Mouse (Mus musculus) stomach, postnatal 0 days (tissue): ENCODE measurements around the gene Ppa2. TPM values are rescaled to one million over a fixed set of nuclear protein-coding genes. Genes with fewer than 3 reads are reported as not detected.

Source experiments
- ATAC-seq: fragments of 200-750 bp; cut with Nextera tagmentation; 2 replicates; pipeline ENCODE4 v1.8.0; 2017; ENCODE audit not compliant: low FRiP score, low TSS enrichment
- DNase-seq: peaks from one replicate; pipeline ENCODE4 v3.0.0-alpha.2; 2016; ENCODE audit warnings: low spot score
- H3K27ac ChIP-seq: fragments of 300-500 bp; sonication (generic); replicated peaks from 2 replicates; pipeline ENCODE4 v1.5.1; 2014; ENCODE audit warnings: mild to moderate bottlenecking, control low read depth
- H3K27me3 ChIP-seq: fragments of 300-500 bp; sonication (generic); 2 replicates; pipeline ENCODE4 v1.6.1; 2014; ENCODE audit warnings: low read length; ENCODE audit not compliant: control insufficient read depth, insufficient read depth
- H3K36me3 ChIP-seq: fragments of 300-500 bp; sonication (generic); 2 replicates; pipeline ENCODE4 v1.6.1; 2014; ENCODE audit warnings: low read length, mixed read lengths; ENCODE audit not compliant: control insufficient read depth, insufficient read depth
- H3K4me1 ChIP-seq: fragments of 300-500 bp; sonication (generic); replicated peaks from 2 replicates; pipeline ENCODE4 v1.6.1; 2014; ENCODE audit warnings: antibody characterized with exemption; ENCODE audit not compliant: control insufficient read depth, insufficient read depth
- H3K4me2 ChIP-seq: fragments of 300-500 bp; sonication (generic); replicated peaks from 2 replicates; pipeline ENCODE4 v1.6.1; 2014; ENCODE audit warnings: low read depth, mild to moderate bottlenecking, control low read depth, moderate library complexity
- H3K4me3 ChIP-seq: fragments of 300-500 bp; sonication (generic); 2 replicates; pipeline ENCODE4 v1.5.1; 2014; ENCODE audit warnings: low read depth, low read length, control low read depth
- H3K9ac ChIP-seq: fragments of 300-500 bp; sonication (generic); 2 replicates; pipeline ENCODE4 v1.6.1; 2014; ENCODE audit warnings: mild to moderate bottlenecking, low read length, control low read depth, mixed read lengths
- H3K9me3 ChIP-seq: fragments of 300-500 bp; sonication (generic); 2 replicates; pipeline ENCODE4 v1.6.1; 2016; ENCODE audit warnings: low read length; ENCODE audit not compliant: control insufficient read depth
- CTCF ChIP-seq: IDR thresholded peaks from 2 replicates; pipeline ENCODE4 v1.5.1; 2016; ENCODE audit warnings: antibody characterized with exemption, low read depth, mild to moderate bottlenecking, moderate library complexity
- EP300 ChIP-seq: optimal IDR thresholded peaks from 2 replicates; pipeline ENCODE3; 2016; ENCODE audit warnings: antibody characterized with exemption
- WGBS: fragments of 180-500 bp; shearing (Covaris S2); extraction: QIAGEN DNeasy Blood & Tissue Kit; methylation state at CpG from one replicate; pipeline ENCODE4 v1.1.7; 2014; 5-methylcytosine and 5-hydroxymethylcytosine counted together
- polyA plus RNA-seq: library from polyadenylated mRNA; unstranded; fragments of >200 nt; fragmentation: Nextera tagmentation; extraction: Ambion mirVana; gene quantifications from 2 replicates; pipeline ENCODE4 v1.2.1, GENCODE M21; 2015

Gene Ppa2
- polyA plus RNA-seq, 1 experiment from 2014 or later: 81.2 TPM

DNA sequence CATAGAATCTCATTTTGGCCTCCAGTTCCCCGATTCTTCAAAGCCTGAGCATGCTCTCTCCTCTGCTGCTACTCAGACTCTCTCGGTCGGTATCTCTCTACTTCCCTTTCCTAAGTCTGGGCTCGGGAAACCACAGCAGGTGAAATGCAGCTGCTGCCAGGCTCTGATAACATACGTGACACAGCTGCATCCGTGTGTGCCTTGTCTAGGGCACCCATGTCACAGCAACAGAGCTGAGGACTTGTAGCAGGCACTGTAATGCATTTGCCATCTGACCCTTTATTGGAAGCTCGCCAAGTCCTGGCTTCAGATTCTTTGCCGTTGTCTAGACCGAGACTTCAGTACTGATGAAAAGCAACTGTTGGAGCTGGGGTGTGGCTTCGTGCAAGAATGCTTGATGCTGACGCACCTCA is 29.5 kb downstream of the Ppa2 start:
- ATAC-seq (peak; percentile 59; the same call in 1 of the 2 replicates), DNase-seq (peak; percentile 40)
- H3K27me3 ChIP-seq: no peaks in the 10 kb centered on the region
- no peak for TF ChIP-seq CTCF
- TF ChIP-seq EP300: no peak
- WGBS: 25% methylated on average over 11 of the region's 11 CpGs
- no peak overlapping the region for H3K9ac ChIP-seq
- H3K27ac ChIP-seq: no peak overlapping the region
- H3K4me3 ChIP-seq: no peak overlapping the region
- 0 out of 2 replicates have a peak, but pooled peaks cover 2% of the 10 kb centered on the region for H3K36me3 ChIP-seq
- H3K4me2 ChIP-seq: 0 out of 2 replicates have a peak overlapping the region, but pooled peaks have one; percentile 11
- no peaks in the 10 kb centered on the region for H3K9me3 ChIP-seq
- H3K4me1 ChIP-seq: no peaks in the 10 kb centered on the region

GRCm38 (mm10) chr3:133341106-133341505 is 31.2 kb downstream of the Ppa2 start:
- H3K9me3 ChIP-seq: no peaks in the 10 kb centered on the region
- 70% methylated on average over 11 of the region's 11 CpGs for WGBS
- TF ChIP-seq CTCF (no peak), EP300 (no peak)
- DNase-seq (no peak), ATAC-seq (no peak)
- no peak overlapping the region for H3K4me2 ChIP-seq
- no peaks in the 10 kb centered on the region for H3K27me3 ChIP-seq
- H3K27ac ChIP-seq: no peak overlapping the region
- H3K9ac ChIP-seq: no peak overlapping the region
- 0 out of 2 replicates have a peak, but pooled peaks cover 2% of the 10 kb centered on the region for H3K36me3 ChIP-seq
- no peak overlapping the region for H3K4me3 ChIP-seq
- no peaks in the 10 kb centered on the region for H3K4me1 ChIP-seq

DNA sequence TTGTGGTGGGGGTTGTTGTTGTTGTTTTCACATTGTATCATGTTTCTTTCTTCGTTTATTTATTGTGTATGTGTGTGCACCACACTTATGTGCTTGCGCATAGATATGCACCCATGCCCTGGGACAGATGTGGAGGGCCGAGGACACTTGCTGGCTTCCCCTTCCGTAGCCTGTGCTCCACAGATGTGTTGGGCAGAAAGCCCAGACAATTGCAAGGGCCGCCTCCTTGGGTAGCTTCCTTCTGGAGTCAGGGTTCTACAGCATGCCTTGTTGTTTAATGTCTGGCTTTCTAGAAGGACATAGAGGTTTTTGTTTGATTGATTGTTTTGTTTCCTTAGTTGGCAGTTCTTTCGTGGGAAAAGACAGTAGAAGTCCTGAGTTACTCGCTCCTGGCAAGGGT is 37.6 kb downstream of the Ppa2 start:
- Histone ChIP-seq H3K36me3 (no peaks in the 10 kb centered on the region), H3K27me3 (no peaks in the 10 kb centered on the region), H3K9me3 (no peaks in the 10 kb centered on the region), H3K4me1 (no peaks in the 10 kb centered on the region), H3K9ac (no peak overlapping the region), H3K4me2 (no peak overlapping the region), H3K27ac (no peak overlapping the region), H3K4me3 (no peak overlapping the region)
- WGBS: 49% methylated on average over 7 of the region's 7 CpGs
- TF ChIP-seq CTCF (no peak), EP300 (no peak)
- DNase-seq: no peak
- no peak for ATAC-seq

DNA sequence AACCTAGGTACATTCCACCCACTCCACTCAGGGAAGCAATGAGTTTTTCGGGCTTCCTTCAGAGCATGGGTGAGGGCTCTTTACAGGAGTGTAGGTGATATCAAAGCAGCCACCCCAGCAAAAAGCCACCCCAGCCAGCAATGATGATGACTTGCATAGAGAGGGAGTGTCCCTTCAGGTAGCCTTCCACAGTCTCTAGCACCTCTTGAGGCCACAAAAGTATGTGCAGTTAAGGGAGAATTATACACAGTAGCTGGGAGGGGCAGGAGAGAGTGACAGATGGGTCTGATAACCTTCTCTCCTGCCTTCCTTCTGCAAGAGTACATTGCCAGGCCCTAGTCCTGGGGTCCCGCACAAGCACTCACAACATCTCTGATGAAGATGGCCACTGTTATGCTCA is 38.9 kb downstream of the Ppa2 start:
- Histone ChIP-seq H3K4me3 (no peak overlapping the region), H3K27ac (no peak overlapping the region), H3K27me3 (no peaks in the 10 kb centered on the region), H3K4me1 (no peaks in the 10 kb centered on the region), H3K4me2 (no peak overlapping the region), H3K9ac (no peak overlapping the region), H3K9me3 (no peaks in the 10 kb centered on the region), H3K36me3 (no peaks in the 10 kb centered on the region)
- DNase-seq (no peak), ATAC-seq (no peak)
- WGBS: 98% methylated on average over 2 of the region's 2 CpGs
- TF ChIP-seq EP300 (no peak), CTCF (peak; percentile 18)

GRCm38 (mm10) chr3:133357426-133357974 is 47.6 kb downstream of the Ppa2 start:
- Histone ChIP-seq H3K27ac (no peak overlapping the region), H3K4me2 (no peak overlapping the region), H3K9me3 (no peaks in the 10 kb centered on the region), H3K4me1 (no peaks in the 10 kb centered on the region), H3K4me3 (no peak overlapping the region), H3K27me3 (no peaks in the 10 kb centered on the region), H3K36me3 (no peaks in the 10 kb centered on the region), H3K9ac (no peak overlapping the region)
- DNase-seq: no peak
- ATAC-seq: no peak
- WGBS: 73% methylated on average over 6 of the region's 6 CpGs
- TF ChIP-seq EP300 (no peak), CTCF (no peak)

GRCm38 (mm10) chr3:133357977-133358376 is 48.1 kb downstream of the Ppa2 start:
- Histone ChIP-seq H3K9me3 (no peaks in the 10 kb centered on the region), H3K9ac (no peak overlapping the region), H3K4me2 (no peak overlapping the region), H3K27ac (no peak overlapping the region), H3K36me3 (no peaks in the 10 kb centered on the region), H3K4me3 (no peak overlapping the region), H3K27me3 (no peaks in the 10 kb centered on the region), H3K4me1 (no peaks in the 10 kb centered on the region)
- TF ChIP-seq EP300 (no peak), CTCF (no peak)
- ATAC-seq: no peak
- no peak for DNase-seq
